Mouse (Mus musculus): ENCODE results near the gene Fyb2. TPM values are rescaled to one million over a fixed set of nuclear protein-coding genes. Genes with fewer than 3 reads are reported as not detected.

Gene Fyb2
- not detected in 2 replicates for polyA plus RNA-seq (2014; fragmentation: Nextera tagmentation; extraction: Ambion mirVana)

GRCm38 (mm10) chr4:104913291-104914129, at the start of gene Fyb2:
Gene Fyb2 (plus strand): TSS chr4:104913456.
- 0 out of 2 replicates have a peak, but pooled peaks have one; percentile 56 for ATAC-seq (ENCODE audit: insufficient number of reproducible peaks, insufficient read depth, low FRiP score, low read depth)
- WGBS, result 16% methylated on average over 23 of the region's 23 CpGs

GRCm38 (mm10) chr4:104864397-104864796, 48.9 kb upstream of the Fyb2 start:
- no peaks in the 10 kb centered on the region for H3K27me3 ChIP-seq (ENCODE audit: control insufficient read depth, insufficient read depth, low read length)
- 78% methylated on average over 1 of the region's 1 CpGs for WGBS

More at GRCm38 (mm10) chr4:104913291-104914129, at the start of gene Fyb2:
- Histone ChIP-seq H3K4me2 (replicated peaks; ENCODE audit: low read depth, low read length) (peak within 1 kb of the TSS; percentile 27), H3K27ac (ENCODE audit: low read length) (no peak within 1 kb of the TSS), H3K36me3 (ENCODE audit: control insufficient read depth, insufficient read depth, low read length) (no peaks in the 10 kb centered on the region), H3K9me3 (ENCODE audit: control insufficient read depth, low read depth, low read length) (no peaks in the 10 kb centered on the region), H3K4me1 (ENCODE audit: control insufficient read depth, insufficient read depth, low read length) (no peaks in the 10 kb centered on the region), H3K4me3 (ENCODE audit: low read depth, low read length) (peak within 1 kb of the TSS; percentile 11; the same call in 1 of the 2 replicates), H3K27me3 (ENCODE audit: control insufficient read depth, insufficient read depth, low read length) (no peaks in the 10 kb centered on the region), H3K9ac (replicated peaks; ENCODE audit: low read depth, low read length) (no peak within 1 kb of the TSS)

GRCm38 (mm10) chr4:104869581-104869980, 43.7 kb upstream of the Fyb2 start:
- no peaks in the 10 kb centered on the region for H3K9me3 ChIP-seq (ENCODE audit: control insufficient read depth, low read depth, low read length)
- H3K4me2 ChIP-seq (replicated peaks; ENCODE audit: low read depth, low read length), result no peak overlapping the region
- no peaks in the 10 kb centered on the region for H3K36me3 ChIP-seq (ENCODE audit: control insufficient read depth, insufficient read depth, low read length)
- no peak for ATAC-seq (ENCODE audit: insufficient number of reproducible peaks, insufficient read depth, low FRiP score, low read depth)
- no peak overlapping the region for H3K27ac ChIP-seq (ENCODE audit: low read length)
- no peak overlapping the region for H3K9ac ChIP-seq (replicated peaks; ENCODE audit: low read depth, low read length)
- H3K27me3 ChIP-seq (ENCODE audit: control insufficient read depth, insufficient read depth, low read length), result no peaks in the 10 kb centered on the region
- no peak overlapping the region for H3K4me3 ChIP-seq (ENCODE audit: low read depth, low read length)
- H3K4me1 ChIP-seq (ENCODE audit: control insufficient read depth, insufficient read depth, low read length), result no peaks in the 10 kb centered on the region

More at GRCm38 (mm10) chr4:104864397-104864796, 48.9 kb upstream of the Fyb2 start:
- H3K4me2 ChIP-seq (replicated peaks; ENCODE audit: low read depth, low read length), result no peak overlapping the region
- no peak overlapping the region for H3K4me3 ChIP-seq (ENCODE audit: low read depth, low read length)
- no peak for ATAC-seq (ENCODE audit: insufficient number of reproducible peaks, insufficient read depth, low FRiP score, low read depth)
- no peaks in the 10 kb centered on the region for H3K9me3 ChIP-seq (ENCODE audit: control insufficient read depth, low read depth, low read length)
- no peaks in the 10 kb centered on the region for H3K4me1 ChIP-seq (ENCODE audit: control insufficient read depth, insufficient read depth, low read length)
- H3K27ac ChIP-seq (ENCODE audit: low read length), result no peak overlapping the region
- H3K9ac ChIP-seq (replicated peaks; ENCODE audit: low read depth, low read length), result no peak overlapping the region
- H3K36me3 ChIP-seq (ENCODE audit: control insufficient read depth, insufficient read depth, low read length), result no peaks in the 10 kb centered on the region

- no peaks in the 10 kb centered on the region for H3K4me1 ChIP-seq (ENCODE audit: control insufficient read depth, insufficient read depth, low read length)
- 88% methylated on average over 5 of the region's 5 CpGs for WGBS
- no peaks in the 10 kb centered on the region for H3K9me3 ChIP-seq (ENCODE audit: control insufficient read depth, low read depth, low read length)
- no peak overlapping the region for H3K9ac ChIP-seq (replicated peaks; ENCODE audit: low read depth, low read length)
- ATAC-seq (ENCODE audit: insufficient number of reproducible peaks, insufficient read depth, low FRiP score, low read depth), result no peak
- no peak overlapping the region for H3K4me2 ChIP-seq (replicated peaks; ENCODE audit: low read depth, low read length)
- no peaks in the 10 kb centered on the region for H3K27me3 ChIP-seq (ENCODE audit: control insufficient read depth, insufficient read depth, low read length)
- H3K36me3 ChIP-seq (ENCODE audit: control insufficient read depth, insufficient read depth, low read length), result no peaks in the 10 kb centered on the region
- H3K27ac ChIP-seq (ENCODE audit: low read length), result no peak overlapping the region
- no peak overlapping the region for H3K4me3 ChIP-seq (ENCODE audit: low read depth, low read length)
Measured at GRCm38 (mm10) chr4:104870196-104870595, 43.1 kb upstream of the Fyb2 start.

GRCm38 (mm10) chr4:104875832-104876231, 37.4 kb upstream of the Fyb2 start:
- Histone ChIP-seq H3K4me1 (ENCODE audit: control insufficient read depth, insufficient read depth, low read length) (no peaks in the 10 kb centered on the region), H3K9me3 (ENCODE audit: control insufficient read depth, low read depth, low read length) (no peaks in the 10 kb centered on the region), H3K9ac (replicated peaks; ENCODE audit: low read depth, low read length) (no peak overlapping the region), H3K4me2 (replicated peaks; ENCODE audit: low read depth, low read length) (no peak overlapping the region), H3K36me3 (ENCODE audit: control insufficient read depth, insufficient read depth, low read length) (no peaks in the 10 kb centered on the region), H3K27me3 (ENCODE audit: control insufficient read depth, insufficient read depth, low read length) (no peaks in the 10 kb centered on the region), H3K27ac (ENCODE audit: low read length) (no peak overlapping the region), H3K4me3 (ENCODE audit: low read depth, low read length) (no peak overlapping the region)
- 64% methylated on average over 4 of the region's 4 CpGs for WGBS
- no peak for ATAC-seq (ENCODE audit: insufficient number of reproducible peaks, insufficient read depth, low FRiP score, low read depth)

- Histone ChIP-seq H3K27me3 (ENCODE audit: control insufficient read depth, insufficient read depth, low read length) (no peaks in the 10 kb centered on the region), H3K36me3 (ENCODE audit: control insufficient read depth, insufficient read depth, low read length) (no peaks in the 10 kb centered on the region), H3K9me3 (ENCODE audit: control insufficient read depth, low read depth, low read length) (no peaks in the 10 kb centered on the region), H3K4me2 (replicated peaks; ENCODE audit: low read depth, low read length) (no peak within 1 kb of the TSS), H3K4me3 (ENCODE audit: low read depth, low read length) (no peak within 1 kb of the TSS), H3K27ac (ENCODE audit: low read length) (no peak within 1 kb of the TSS), H3K4me1 (ENCODE audit: control insufficient read depth, insufficient read depth, low read length) (no peaks in the 10 kb centered on the region), H3K9ac (replicated peaks; ENCODE audit: low read depth, low read length) (no peak within 1 kb of the TSS)
- ATAC-seq (ENCODE audit: insufficient number of reproducible peaks, insufficient read depth, low FRiP score, low read depth), result no peak
- 75% methylated on average over 3 of the region's 3 CpGs for WGBS
Measured at GRCm38 (mm10) chr4:104876323-104876722, 36.9 kb upstream of the Fyb2 start, which contains the start of gene C8a. Gene C8a (minus strand): TSS chr4:104876398.

- WGBS, result 75% methylated on average over 9 of the region's 9 CpGs
- Histone ChIP-seq H3K27ac (ENCODE audit: low read length) (no peak overlapping the region), H3K36me3 (ENCODE audit: control insufficient read depth, insufficient read depth, low read length) (no peaks in the 10 kb centered on the region), H3K4me3 (ENCODE audit: low read depth, low read length) (no peak overlapping the region), H3K9me3 (ENCODE audit: control insufficient read depth, low read depth, low read length) (no peaks in the 10 kb centered on the region), H3K4me2 (replicated peaks; ENCODE audit: low read depth, low read length) (no peak overlapping the region), H3K27me3 (ENCODE audit: control insufficient read depth, insufficient read depth, low read length) (no peaks in the 10 kb centered on the region), H3K9ac (replicated peaks; ENCODE audit: low read depth, low read length) (no peak overlapping the region), H3K4me1 (ENCODE audit: control insufficient read depth, insufficient read depth, low read length) (no peaks in the 10 kb centered on the region)
- ATAC-seq (ENCODE audit: insufficient number of reproducible peaks, insufficient read depth, low FRiP score, low read depth), result no peak
Measured at GRCm38 (mm10) chr4:104887486-104887885, 25.8 kb upstream of the Fyb2 start.

- Histone ChIP-seq H3K9me3 (ENCODE audit: control insufficient read depth, low read depth, low read length) (no peaks in the 10 kb centered on the region), H3K27me3 (ENCODE audit: control insufficient read depth, insufficient read depth, low read length) (no peaks in the 10 kb centered on the region), H3K36me3 (ENCODE audit: control insufficient read depth, insufficient read depth, low read length) (no peaks in the 10 kb centered on the region), H3K4me3 (ENCODE audit: low read depth, low read length) (no peak overlapping the region), H3K4me1 (ENCODE audit: control insufficient read depth, insufficient read depth, low read length) (no peaks in the 10 kb centered on the region), H3K4me2 (replicated peaks; ENCODE audit: low read depth, low read length) (no peak overlapping the region), H3K27ac (ENCODE audit: low read length) (no peak overlapping the region), H3K9ac (replicated peaks; ENCODE audit: low read depth, low read length) (no peak overlapping the region)
- WGBS, result 81% methylated on average over 9 of the region's 9 CpGs
- ATAC-seq (ENCODE audit: insufficient number of reproducible peaks, insufficient read depth, low FRiP score, low read depth), result no peak
Measured at GRCm38 (mm10) chr4:104888499-104889262, 24.6 kb upstream of the Fyb2 start.

Measured in stomach, embryonic 14.5 days (tissue).